Mouse (Mus musculus): ENCODE measurements around the gene Prtn3.
A peak's percentile ranks its signal among the peaks of the same experiment; 100 is the strongest.

The Prtn3 gene

GRCm38 (mm10) chr10:79874290-79874862 lies at the start of gene Prtn3, which contains the start of gene Plppr3:
Gene Prtn3, plus strand, starts transcription at chr10:79874476.
Gene Plppr3, minus strand, starts transcription at chr10:79874634.
- DNase-seq (ENCODE audit: low spot score): no peak

GRCm38 (mm10) chr10:79831583-79831982 lies 42.7 kb upstream of the Prtn3 start:
- DNase-seq (ENCODE audit: low spot score): peak; percentile 25

GRCm38 (mm10) chr10:79832026-79832785 lies 42.1 kb upstream of the Prtn3 start:
- DNase-seq (ENCODE audit: low spot score): no peak

DNA sequence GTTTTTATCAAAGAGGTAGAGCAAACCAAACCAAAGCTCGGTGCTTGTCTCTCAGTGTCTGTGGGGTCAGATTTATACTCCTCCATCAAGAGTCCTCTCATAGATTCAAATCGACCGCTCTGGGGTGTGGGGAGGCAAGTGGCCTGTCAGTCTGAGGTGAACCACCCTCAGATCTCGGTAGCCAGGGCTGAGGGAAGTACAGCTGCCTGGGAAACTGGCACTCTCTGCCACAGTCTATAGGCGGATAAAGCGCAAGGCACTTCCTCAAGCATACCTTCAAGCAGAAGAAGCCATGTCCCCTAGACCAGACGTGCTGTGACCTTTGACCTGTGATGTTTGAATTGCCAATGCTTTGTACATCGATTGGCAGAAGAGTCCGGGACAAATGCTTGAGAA lies 41.5 kb upstream of the Prtn3 start:
- no peak for DNase-seq (ENCODE audit: low spot score)

GRCm38 (mm10) chr10:79834769-79835398 lies 39.4 kb upstream of the Prtn3 start:
- DNase-seq (ENCODE audit: low spot score): peak; percentile 81

- DNase-seq (ENCODE audit: low spot score): no peak
These were observed 37.4 kb upstream of the Prtn3 start for GRCm38 (mm10) chr10:79836918-79837317.

- DNase-seq (ENCODE audit: low spot score): peak; percentile 17
These were observed 36.1 kb upstream of the Prtn3 start for GRCm38 (mm10) chr10:79838151-79838550.

- DNase-seq (ENCODE audit: low spot score): no peak
These were observed 34.2 kb upstream of the Prtn3 start for GRCm38 (mm10) chr10:79840091-79840490.

DNA sequence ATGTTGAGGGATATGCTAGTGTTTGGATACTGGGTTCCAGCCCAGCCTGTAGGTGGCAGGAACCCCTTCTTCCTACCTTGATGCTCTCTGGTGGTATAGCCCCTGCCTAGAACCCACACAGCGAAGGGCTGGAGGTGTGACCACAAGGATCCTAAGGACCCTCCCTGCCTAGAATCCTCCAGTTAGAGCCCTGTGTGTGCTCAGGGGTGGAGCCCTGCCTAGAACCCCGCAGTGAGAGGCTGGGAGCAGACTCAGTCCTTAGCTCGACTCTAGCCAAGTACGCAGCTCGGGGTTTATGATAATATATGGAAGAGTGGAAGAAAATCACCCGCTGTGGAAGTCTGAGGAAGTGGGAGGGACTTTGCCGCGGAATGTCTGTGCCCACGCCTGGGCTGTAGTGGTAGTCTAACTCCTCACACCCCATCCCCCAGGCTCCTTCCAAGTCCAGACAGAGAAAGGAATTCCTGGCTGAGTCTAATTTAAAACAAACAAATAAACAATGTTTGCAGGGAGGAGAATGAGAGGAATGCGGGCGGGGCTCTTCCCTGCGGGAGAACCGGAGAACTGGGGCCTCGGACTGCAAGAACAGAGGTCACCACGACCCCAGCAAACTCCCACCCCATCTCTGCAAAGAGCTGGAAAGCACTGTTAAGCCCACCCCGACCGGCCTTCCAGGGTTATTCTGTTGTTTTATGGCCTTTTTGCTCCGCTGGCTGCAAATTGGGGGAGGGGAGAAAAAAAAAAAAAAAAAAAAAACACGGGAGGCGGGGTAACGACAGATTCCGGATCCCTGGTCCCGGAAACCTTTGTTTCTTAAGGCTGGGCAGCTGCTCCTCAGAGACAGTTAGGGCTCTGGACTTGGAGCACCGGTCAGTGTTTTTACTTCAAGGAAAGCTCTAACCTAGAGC lies 33.4 kb upstream of the Prtn3 start:
- DNase-seq (ENCODE audit: low spot score): peak; percentile 83

DNA sequence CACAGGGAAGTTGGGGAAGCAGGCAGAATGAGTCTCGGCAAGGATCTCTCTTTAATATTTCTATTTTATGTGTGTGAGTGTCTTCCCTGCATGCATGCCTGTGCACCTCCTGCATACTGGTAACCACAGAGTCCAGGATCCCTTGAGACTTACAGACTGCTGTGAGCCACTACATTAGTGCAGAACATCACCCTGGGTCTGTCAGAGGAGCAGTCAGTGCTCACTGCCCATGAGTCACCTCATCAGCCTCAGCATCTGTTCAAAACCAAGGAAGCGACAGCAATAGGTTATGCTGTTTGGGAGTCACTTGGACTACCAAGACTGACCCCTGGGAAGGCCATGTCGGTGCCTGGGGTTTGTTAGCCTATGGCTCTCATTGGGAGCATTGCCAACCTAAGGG lies 32.0 kb upstream of the Prtn3 start:
- DNase-seq (ENCODE audit: low spot score): no peak

GRCm38 (mm10) chr10:79843476-79843875 lies 30.8 kb upstream of the Prtn3 start:
- DNase-seq (ENCODE audit: low spot score): no peak

DNA sequence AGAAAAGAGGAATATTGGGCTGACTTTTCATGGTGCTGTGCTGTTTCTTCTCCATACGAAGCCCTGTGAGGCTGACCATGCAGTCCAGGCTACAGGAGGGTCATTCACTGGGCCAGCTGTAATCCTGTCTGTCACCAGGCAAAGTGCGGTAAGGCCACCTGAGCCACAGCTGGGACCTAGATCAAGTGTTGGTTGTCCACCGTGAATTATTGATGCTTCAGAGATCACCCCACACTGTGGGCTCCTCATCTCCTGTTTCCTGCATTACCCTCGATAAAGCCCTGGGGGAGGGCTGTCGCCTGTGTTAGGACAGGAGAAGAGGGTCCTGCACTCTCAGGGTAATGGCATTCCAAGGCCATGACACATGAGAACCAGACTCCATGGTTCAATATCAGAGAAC lies 27.7 kb upstream of the Prtn3 start:
- no peak for DNase-seq (ENCODE audit: low spot score)

DNA sequence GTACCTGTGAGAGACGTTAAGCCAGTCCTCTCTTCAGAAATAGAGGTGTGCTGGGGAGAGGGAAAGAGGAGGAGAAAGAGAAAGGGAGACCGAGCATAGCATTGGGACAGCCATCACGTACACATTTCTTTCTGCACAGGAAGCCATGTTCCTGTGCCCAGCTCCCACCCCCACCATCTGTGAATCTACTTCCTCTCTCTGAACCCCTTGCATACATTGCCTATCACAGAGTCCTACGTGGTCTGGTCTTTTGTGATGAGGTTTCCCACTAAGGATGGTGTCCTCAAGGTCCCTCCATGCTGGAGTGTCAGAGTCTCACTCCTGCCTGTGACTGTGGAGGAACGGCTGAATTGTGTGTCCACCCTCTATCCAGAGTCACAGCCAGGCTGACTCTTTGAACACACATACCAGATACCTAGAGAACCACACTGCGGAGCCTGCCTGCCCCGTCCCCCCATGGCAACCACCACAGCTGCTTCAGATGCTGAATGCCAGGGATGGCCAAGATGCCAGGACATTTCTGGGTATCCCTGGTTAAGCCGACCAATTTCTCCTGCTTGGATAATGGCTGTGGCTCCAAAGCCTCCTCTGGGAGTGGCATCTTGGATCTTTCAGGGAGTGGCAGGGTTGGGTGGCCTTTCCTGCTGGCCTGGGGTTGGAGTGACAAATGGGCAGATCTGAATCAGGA lies 24.2 kb upstream of the Prtn3 start:
- no peak for DNase-seq (ENCODE audit: low spot score)

DNA sequence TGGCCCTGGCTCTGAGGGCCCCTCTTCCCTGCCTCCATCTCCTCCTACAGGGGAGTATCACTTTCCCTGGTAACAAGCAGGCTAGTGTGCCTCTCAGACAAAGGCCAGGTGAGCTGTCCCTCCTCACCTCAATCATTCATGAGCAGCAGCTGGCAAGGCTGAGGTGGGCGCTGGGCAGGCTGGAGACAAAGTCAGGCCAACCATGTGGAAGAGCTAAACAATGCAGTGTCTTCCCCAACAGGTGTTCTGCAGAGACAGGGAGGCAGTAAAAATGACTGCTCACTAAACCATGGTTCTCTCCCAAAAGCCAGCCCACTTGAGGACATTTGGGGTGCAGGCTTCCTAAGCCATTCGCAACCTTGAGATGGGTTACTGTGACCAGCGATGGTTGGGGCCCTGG lies 22.6 kb upstream of the Prtn3 start:
- no peak for DNase-seq (ENCODE audit: low spot score)

GRCm38 (mm10) chr10:79852107-79852789 lies 22.0 kb upstream of the Prtn3 start:
- DNase-seq (ENCODE audit: low spot score): no peak

DNA sequence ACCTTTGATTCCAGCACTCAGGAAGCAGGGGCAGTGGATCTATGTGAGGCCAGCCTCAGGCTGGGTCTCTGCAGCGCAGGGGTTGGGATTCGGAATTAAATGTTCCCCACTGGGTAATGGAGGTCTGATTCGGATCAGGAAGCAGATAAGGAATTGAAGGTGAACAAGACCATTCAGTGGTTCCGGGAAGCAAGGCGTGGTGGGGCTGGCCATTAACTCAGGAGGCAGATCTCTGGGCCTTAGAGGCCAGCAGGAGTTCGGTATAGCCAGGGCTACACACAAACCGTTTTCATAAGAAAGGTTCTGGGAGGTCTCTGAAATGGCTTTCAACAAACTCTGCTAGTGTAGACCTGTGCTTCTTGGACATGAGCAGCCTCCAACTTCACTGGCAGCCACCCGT lies 21.4 kb upstream of the Prtn3 start:
- DNase-seq (ENCODE audit: low spot score): no peak

GRCm38 (mm10) chr10:79853392-79853791 lies 20.9 kb upstream of the Prtn3 start:
- DNase-seq (ENCODE audit: low spot score): peak; percentile 91

DNA sequence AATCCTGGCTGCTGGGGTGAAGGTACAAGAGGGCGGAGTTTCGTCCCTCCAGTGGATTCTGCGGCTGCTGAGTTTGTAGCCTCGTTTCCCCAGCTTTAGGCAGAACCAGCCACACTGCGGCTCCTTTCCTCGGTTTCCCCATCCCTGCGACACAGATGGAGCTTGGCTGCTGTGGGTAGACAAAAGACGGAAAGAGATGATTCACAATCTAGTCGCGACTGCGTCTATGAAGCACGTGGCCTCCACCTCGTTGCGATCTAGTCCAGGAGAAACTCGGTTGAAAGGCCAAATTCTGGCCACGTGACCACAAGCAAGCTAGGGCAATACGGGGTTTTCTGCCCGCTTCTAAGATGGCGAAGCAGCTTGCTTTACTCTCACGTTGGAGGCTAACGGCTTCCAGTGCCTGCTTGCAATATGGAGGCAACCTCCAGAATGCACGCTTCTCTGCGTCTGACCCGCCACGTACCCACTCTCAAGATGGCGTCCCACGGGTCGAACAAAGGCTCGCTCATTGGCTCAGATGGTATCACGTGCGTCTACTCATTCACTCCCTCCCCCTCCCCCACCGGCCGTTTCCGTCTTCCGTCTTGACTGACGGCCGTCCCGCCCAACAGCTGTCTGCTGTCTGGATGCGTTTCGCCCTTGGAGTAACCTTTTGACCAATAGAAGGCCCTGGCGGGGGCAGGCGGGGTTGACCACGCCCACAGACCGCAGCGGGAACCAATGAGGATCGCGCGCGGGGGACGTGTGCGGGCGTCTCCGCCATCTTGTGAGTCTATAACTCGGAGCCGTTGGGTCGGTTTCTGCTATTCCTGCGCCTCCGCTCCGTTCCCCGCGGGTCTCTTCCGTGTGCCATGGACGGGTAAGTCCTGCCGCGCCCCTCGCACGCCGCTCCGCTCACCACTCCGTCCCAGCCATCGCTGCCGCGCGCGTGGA lies 20.1 kb upstream of the Prtn3 start, which contains the start of gene Ptbp1:
Gene Ptbp1 (plus strand): TSS at position 568 of the 936 bp plus-strand sequence.
- peak; percentile 100 for DNase-seq (ENCODE audit: low spot score)

- peak; percentile 64 for DNase-seq (ENCODE audit: low spot score)
These were observed 19.3 kb upstream of the Prtn3 start for GRCm38 (mm10) chr10:79854801-79855541.

All from adipocyte (in vitro differentiated cells).